Mouse (Mus musculus) heart, embryonic 13.5 days (tissue): Measurements from ENCODE around the gene Zfp354a. TPM values are rescaled to one million over a fixed set of nuclear protein-coding genes. Genes with fewer than 3 reads are reported as not detected.

ENCODE experiments used
- ATAC-seq: fragments of 200-750 bp; cut with Nextera tagmentation; 2 replicates; pipeline ENCODE4 v1.8.0; 2017; ENCODE audit warnings: moderate TSS enrichment; ENCODE audit not compliant: insufficient number of reproducible peaks, low FRiP score, low TSS enrichment; ENCODE audit errors: extremely low read depth
- H3K27ac ChIP-seq: fragments of 300-500 bp; sonication (generic); replicated peaks from 2 replicates; pipeline ENCODE4 v1.5.1; 2015; ENCODE audit warnings: moderate library complexity, mild to moderate bottlenecking, inconsistent platforms
- H3K27me3 ChIP-seq: fragments of 300-500 bp; sonication (generic); replicated peaks from 2 replicates; pipeline ENCODE4 v1.6.1; 2015; ENCODE audit warnings: mild to moderate bottlenecking, inconsistent platforms
- H3K36me3 ChIP-seq: fragments of 300-500 bp; sonication (generic); 2 replicates; pipeline ENCODE4 v1.6.1; 2015; ENCODE audit warnings: mild to moderate bottlenecking, inconsistent platforms
- H3K4me1 ChIP-seq: fragments of 300-500 bp; sonication (generic); 2 replicates; pipeline ENCODE4 v1.6.1; 2015; ENCODE audit warnings: inconsistent platforms
- H3K4me2 ChIP-seq: fragments of 300-500 bp; sonication (generic); 2 replicates; pipeline ENCODE4 v1.6.1; 2015; ENCODE audit warnings: inconsistent platforms, mild to moderate bottlenecking, moderate library complexity
- H3K4me3 ChIP-seq: fragments of 300-500 bp; sonication (generic); 2 replicates; pipeline ENCODE4 v1.5.1; 2015; ENCODE audit warnings: moderate library complexity, mild to moderate bottlenecking, inconsistent platforms
- H3K9ac ChIP-seq: fragments of 300-500 bp; sonication (generic); 2 replicates; pipeline ENCODE4 v1.6.1; 2015; ENCODE audit warnings: inconsistent platforms, mild to moderate bottlenecking, moderate library complexity
- H3K9me3 ChIP-seq: fragments of 300-500 bp; sonication (generic); 2 replicates; pipeline ENCODE4 v1.6.1; 2016; ENCODE audit warnings: inconsistent platforms
- WGBS: fragments of 180-500 bp; shearing (Covaris S2); methylation state at CpG from one replicate; pipeline ENCODE4 v1.1.7; 2015; ENCODE audit warnings: mixed read lengths; 5-methylcytosine and 5-hydroxymethylcytosine counted together
- polyA plus RNA-seq: library from polyadenylated mRNA; unstranded; fragments of >200 nt; fragmentation: Nextera tagmentation; extraction: Ambion mirVana; gene quantifications from 2 replicates; pipeline ENCODE4 v1.2.1, GENCODE M21; 2015

Gene Zfp354a
- polyA plus RNA-seq, 1 experiment from 2014 or later: 5.3 TPM

- H3K9me3 ChIP-seq: no peaks in the 10 kb centered on the region
- whole genome bisulfite sequencing: 47% methylated on average over 2 of the region's 2 CpGs
- ATAC-seq: no peak
These were observed 7.4 kb upstream of the Zfp354a start for GRCm38 (mm10) chr11:51051678-51052077.

GRCm38 (mm10) chr11:51053230-51053629 is 5.8 kb upstream of the Zfp354a start:
- H3K4me3 ChIP-seq: no peak overlapping the region
- H3K27me3 ChIP-seq: no peaks in the 10 kb centered on the region
- H3K27ac ChIP-seq: no peak overlapping the region
- H3K9ac ChIP-seq: no peak overlapping the region
- 42% methylated on average over 3 of the region's 3 CpGs for WGBS
- no peak for ATAC-seq
- H3K36me3 ChIP-seq: no peaks in the 10 kb centered on the region
- H3K4me2 ChIP-seq: no peak overlapping the region
- no peaks in the 10 kb centered on the region for H3K9me3 ChIP-seq
- H3K4me1 ChIP-seq: no peaks in the 10 kb centered on the region

More at GRCm38 (mm10) chr11:51051678-51052077, 7.4 kb upstream of the Zfp354a start:
- Histone ChIP-seq H3K4me2 (no peak overlapping the region), H3K27me3 (no peaks in the 10 kb centered on the region), H3K27ac (no peak overlapping the region), H3K36me3 (no peaks in the 10 kb centered on the region), H3K4me3 (no peak overlapping the region), H3K4me1 (no peaks in the 10 kb centered on the region), H3K9ac (no peak overlapping the region)

- no peaks in the 10 kb centered on the region for H3K9me3 ChIP-seq
- H3K9ac ChIP-seq: peak overlapping the region; percentile 93
- H3K27me3 ChIP-seq: no peaks in the 10 kb centered on the region
- peaks cover 35% of the 10 kb centered on the region for H3K36me3 ChIP-seq
- no peak overlapping the region for H3K27ac ChIP-seq
- no peak for ATAC-seq
- H3K4me3 ChIP-seq: peak overlapping the region; percentile 84
- peaks cover 8% of the 10 kb centered on the region for H3K4me1 ChIP-seq
- WGBS: 15% methylated on average over 14 of the region's 14 CpGs
- H3K4me2 ChIP-seq: peak overlapping the region; percentile 93
These were observed 583 bp downstream of the Zfp354a start for GRCm38 (mm10) chr11:51059640-51060039.

GRCm38 (mm10) chr11:51060981-51061380 is 1.9 kb downstream of the Zfp354a start:
- WGBS: 96% methylated on average over 6 of the region's 6 CpGs
- H3K9ac ChIP-seq: no peak overlapping the region
- H3K4me3 ChIP-seq: no peak overlapping the region
- H3K27ac ChIP-seq: no peak overlapping the region
- H3K4me1 ChIP-seq: peaks cover 8% of the 10 kb centered on the region
- no peak overlapping the region for H3K4me2 ChIP-seq
- peaks cover 46% of the 10 kb centered on the region for H3K36me3 ChIP-seq
- H3K27me3 ChIP-seq: no peaks in the 10 kb centered on the region
- no peak for ATAC-seq
- H3K9me3 ChIP-seq: no peaks in the 10 kb centered on the region

GRCm38 (mm10) chr11:51063276-51063675 is 4.2 kb downstream of the Zfp354a start:
- 80% methylated on average over 7 of the region's 7 CpGs for WGBS
- Histone ChIP-seq H3K9ac (no peak overlapping the region), H3K4me2 (no peak overlapping the region), H3K4me3 (no peak overlapping the region), H3K27ac (no peak overlapping the region), H3K36me3 (peaks cover 69% of the 10 kb centered on the region), H3K27me3 (no peaks in the 10 kb centered on the region), H3K9me3 (no peaks in the 10 kb centered on the region), H3K4me1 (peaks cover 8% of the 10 kb centered on the region)
- ATAC-seq: no peak

GRCm38 (mm10) chr11:51063841-51064240 is 4.8 kb downstream of the Zfp354a start:
- Histone ChIP-seq H3K4me1 (peaks cover 8% of the 10 kb centered on the region), H3K4me3 (no peak overlapping the region), H3K4me2 (no peak overlapping the region), H3K9ac (no peak overlapping the region), H3K27me3 (no peaks in the 10 kb centered on the region), H3K36me3 (peaks cover 74% of the 10 kb centered on the region), H3K9me3 (no peaks in the 10 kb centered on the region), H3K27ac (no peak overlapping the region)
- no peak for ATAC-seq
- 90% methylated on average over 8 of the region's 8 CpGs for WGBS

- Histone ChIP-seq H3K4me1 (no peaks in the 10 kb centered on the region), H3K27ac (no peak overlapping the region), H3K4me2 (no peak overlapping the region), H3K36me3 (no peaks in the 10 kb centered on the region), H3K9me3 (0 out of 2 replicates have a peak, but pooled peaks cover 4% of the 10 kb centered on the region), H3K27me3 (peaks cover 28% of the 10 kb centered on the region), H3K4me3 (no peak overlapping the region), H3K9ac (no peak overlapping the region)
- 43% methylated on average over 7 of the region's 7 CpGs for WGBS
- ATAC-seq: no peak
These were observed 25.5 kb downstream of the Zfp354a start for GRCm38 (mm10) chr11:51084527-51084926.

- H3K4me2 ChIP-seq: no peak overlapping the region
- H3K27ac ChIP-seq: no peak overlapping the region
- no peak for ATAC-seq
- no peaks in the 10 kb centered on the region for H3K36me3 ChIP-seq
- no peak overlapping the region for H3K9ac ChIP-seq
- no peak overlapping the region for H3K4me3 ChIP-seq
- H3K9me3 ChIP-seq: 0 out of 2 replicates have a peak, but pooled peaks cover 4% of the 10 kb centered on the region
- WGBS: 55% methylated on average over 13 of the region's 13 CpGs
- H3K4me1 ChIP-seq: no peaks in the 10 kb centered on the region
- H3K27me3 ChIP-seq: peaks cover 28% of the 10 kb centered on the region
These were observed 26.2 kb downstream of the Zfp354a start for GRCm38 (mm10) chr11:51085269-51085668.

GRCm38 (mm10) chr11:51107261-51107660 is 48.2 kb downstream of the Zfp354a start:
- no peak overlapping the region for H3K4me2 ChIP-seq
- H3K27ac ChIP-seq: no peak overlapping the region
- 64% methylated on average over 2 of the region's 2 CpGs for WGBS
- H3K4me3 ChIP-seq: no peak overlapping the region
- H3K9me3 ChIP-seq: peaks cover 7% of the 10 kb centered on the region; the same call in 1 of the 2 replicates
- ATAC-seq: no peak
- H3K36me3 ChIP-seq: no peaks in the 10 kb centered on the region
- no peaks in the 10 kb centered on the region for H3K4me1 ChIP-seq
- H3K9ac ChIP-seq: no peak overlapping the region
- H3K27me3 ChIP-seq: no peaks in the 10 kb centered on the region

GRCm38 (mm10) chr11:51110621-51111020 is 51.6 kb downstream of the Zfp354a start:
- WGBS: 67% methylated on average over 3 of the region's 3 CpGs
- H3K4me3 ChIP-seq: no peak overlapping the region
- no peak for ATAC-seq

More at GRCm38 (mm10) chr11:51110621-51111020, 51.6 kb downstream of the Zfp354a start:
- H3K9me3 ChIP-seq: 0 out of 2 replicates have a peak, but pooled peaks cover 7% of the 10 kb centered on the region
- H3K4me2 ChIP-seq: no peak overlapping the region
- no peak overlapping the region for H3K27ac ChIP-seq
- no peaks in the 10 kb centered on the region for H3K36me3 ChIP-seq
- H3K4me1 ChIP-seq: no peaks in the 10 kb centered on the region
- H3K9ac ChIP-seq: no peak overlapping the region
- H3K27me3 ChIP-seq: no peaks in the 10 kb centered on the region
